Mouse (Mus musculus) layer of hippocampus, adult 2 months (tissue): ENCODE measurements around the gene Rtf1. TPM values are rescaled to one million over a fixed set of nuclear protein-coding genes. Genes with fewer than 3 reads are reported as not detected.
"Not testable (repeated sequence)": the region's sequence is repeated elsewhere in the genome, so short reads cannot be mapped to it uniquely, and the experiment has no call there.

Experiments used
- DNase-seq, 2 experiments: peaks; one replicate each; pipeline ENCODE4 v3.0.0; 2022; ENCODE audit warnings: low spot score in 2 of 2
- H3K27ac ChIP-seq: fragments of 200-600 bp; 2 replicates; pipeline ENCODE4 v1.8.1; 2022
- H3K4me3 ChIP-seq: fragments of 200-600 bp; 2 replicates; pipeline ENCODE4 v1.8.1; 2022; ENCODE audit warnings: mild to moderate bottlenecking
- CTCF ChIP-seq: fragments of 200-600 bp; conservative IDR thresholded peaks from 2 replicates; pipeline ENCODE4 v1.8.1; 2022; ENCODE audit warnings: antibody characterized with exemption, mild to moderate bottlenecking, moderate library complexity
- long read RNA-seq, 2 experiments: library from polyadenylated mRNA; stranded (forward); transcript quantifications; one replicate each; pipeline ENCODE4 v2.0.0; 2021; ENCODE audit warnings: borderline mapping rate in 2 of 2
- total RNA-seq, 2 experiments: library from RNA; stranded (reverse); gene quantifications; 2 replicates each; pipeline ENCODE4 v1.2.3; 2021

Gene Rtf1
- 10 to 100 TPM; 60.3 to 62.9 TPM for total RNA-seq
- long read RNA-seq, experiment 1, full-length matches to known transcripts, result 7 of 29 reads
- long read RNA-seq, experiment 1, partial matches to known transcripts, result 9 of 29 reads
- long read RNA-seq, experiment 1, other reads (novel, unspliced or antisense), result 13 of 29 reads
- long read RNA-seq, experiment 2, partial matches to known transcripts, result 16 of 27 reads
- long read RNA-seq, experiment 2, other reads (novel, unspliced or antisense), result 11 of 27 reads

DNA sequence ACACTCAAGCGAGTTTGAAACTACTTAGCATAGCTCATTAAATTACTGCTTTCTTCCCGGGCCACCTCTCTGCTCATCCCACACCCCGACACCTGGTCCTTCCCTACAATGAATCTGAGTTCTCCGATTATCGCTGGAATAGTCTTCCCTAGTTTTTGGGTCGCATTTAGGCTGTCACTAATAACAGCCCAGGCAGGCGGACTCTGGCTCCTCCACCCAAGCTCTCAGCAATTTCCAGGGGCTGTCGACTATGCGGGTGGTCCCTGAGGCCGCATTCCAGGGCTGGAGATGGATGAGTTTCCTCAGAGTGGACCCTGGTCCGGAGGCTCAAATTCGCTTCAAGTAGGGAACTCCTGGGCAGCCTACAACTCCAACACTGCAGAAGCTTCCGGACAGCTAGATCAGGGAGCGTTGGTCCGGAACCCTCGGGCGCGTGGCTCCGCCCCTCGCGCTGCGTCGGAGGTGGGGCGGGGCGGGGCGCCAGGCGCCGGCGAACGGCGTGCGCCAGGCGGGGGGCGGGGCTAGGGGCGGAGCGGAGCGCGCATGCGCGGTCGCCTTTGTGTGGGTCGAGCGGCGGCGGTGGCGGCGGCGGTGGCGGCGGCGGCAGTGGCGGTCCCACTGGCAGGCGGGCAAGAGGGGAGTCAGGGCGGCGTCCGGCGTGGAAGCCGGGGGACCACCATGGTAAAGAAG, at the start of gene Rtf1:
Gene Rtf1 (plus strand): TSS at position 544 of the 690 bp plus-strand sequence.
- H3K27ac ChIP-seq, result peak within 1 kb of the TSS; percentile 92
- DNase-seq, result peak; percentile 87 to 96
- peak within 1 kb of the TSS; percentile 88 for H3K4me3 ChIP-seq
- no peak for TF ChIP-seq CTCF

DNA sequence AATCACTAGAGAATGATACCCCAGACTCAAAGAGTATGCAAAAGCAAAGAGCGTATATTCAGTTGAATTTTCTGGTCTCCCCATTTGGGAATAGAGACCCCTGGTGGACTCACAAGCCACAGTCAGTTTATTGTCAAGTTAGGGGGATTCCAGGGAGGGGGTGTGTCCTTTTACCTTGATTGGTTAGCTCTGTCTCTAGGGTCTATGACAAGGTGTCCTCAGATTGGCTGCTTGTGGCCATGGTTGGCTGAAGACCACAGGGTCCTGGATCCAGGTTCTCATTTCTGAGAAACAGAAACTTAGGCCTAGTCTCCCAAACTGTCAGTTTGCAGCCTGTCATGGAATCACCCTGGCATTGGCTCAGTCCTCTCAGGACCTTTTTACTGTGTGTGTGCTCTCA, 38.1 kb upstream of the Rtf1 start:
- no peak overlapping the region for H3K27ac ChIP-seq
- no peak for DNase-seq
- H3K4me3 ChIP-seq, result no peak overlapping the region
- TF ChIP-seq CTCF, result peak; percentile 26

DNA sequence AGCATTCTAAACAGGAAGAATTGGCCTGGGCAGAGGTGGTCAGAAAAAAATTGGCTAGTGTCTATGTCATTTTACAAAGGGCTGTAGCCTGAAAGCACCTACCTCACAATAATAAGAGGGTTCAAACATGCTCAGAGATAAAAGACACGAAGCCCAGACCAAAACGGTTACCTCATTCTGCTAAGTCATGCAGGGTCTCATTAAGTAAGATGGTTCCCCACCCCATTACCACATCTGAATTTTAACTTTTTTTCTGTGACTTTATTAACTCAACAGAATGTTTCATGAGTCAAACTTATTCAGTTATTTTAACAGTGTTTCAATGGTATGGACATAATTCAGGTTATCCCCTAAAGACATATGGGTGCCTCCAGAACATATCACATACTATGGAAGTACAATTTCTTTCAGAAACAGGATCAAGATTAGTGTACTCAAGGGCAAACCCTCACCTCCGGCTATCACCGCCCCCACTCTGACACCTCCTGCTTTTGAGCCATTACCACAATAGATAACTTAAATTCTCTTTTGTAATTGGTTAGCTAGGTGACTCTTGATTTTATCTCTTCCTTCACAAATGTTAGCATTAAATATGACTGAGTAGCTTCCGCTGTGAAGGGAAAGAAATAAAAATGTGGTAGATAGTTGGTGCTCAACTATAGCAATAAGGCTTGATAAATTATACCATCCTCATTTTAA, 33.5 kb upstream of the Rtf1 start:
- Histone ChIP-seq H3K27ac (no peak overlapping the region), H3K4me3 (no peak overlapping the region)
- no peak for TF ChIP-seq CTCF
- DNase-seq, result no peak

DNA sequence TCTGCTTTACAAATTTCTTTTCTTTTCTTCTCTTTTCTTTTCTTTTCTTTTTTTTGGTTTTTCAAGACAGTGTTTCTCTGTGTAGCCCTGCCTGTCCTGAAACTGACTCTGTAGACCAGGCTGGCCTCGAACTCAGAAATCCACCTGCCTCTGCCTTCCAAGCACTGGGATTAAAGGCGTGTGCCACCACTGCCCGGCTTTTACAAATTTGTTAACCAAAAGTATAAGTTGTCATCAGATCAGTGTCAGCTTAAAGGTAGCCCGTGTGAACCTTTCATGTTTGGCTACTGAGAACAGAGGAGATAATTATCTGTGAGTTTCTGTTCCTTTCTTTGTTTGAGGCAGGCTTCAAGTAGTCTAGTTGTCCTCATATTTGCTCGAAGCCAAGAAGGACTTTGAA, 30.6 kb upstream of the Rtf1 start:
- Histone ChIP-seq H3K4me3 (no peak overlapping the region), H3K27ac (no peak overlapping the region)
- no peak for DNase-seq
- TF ChIP-seq CTCF, result no peak

DNA sequence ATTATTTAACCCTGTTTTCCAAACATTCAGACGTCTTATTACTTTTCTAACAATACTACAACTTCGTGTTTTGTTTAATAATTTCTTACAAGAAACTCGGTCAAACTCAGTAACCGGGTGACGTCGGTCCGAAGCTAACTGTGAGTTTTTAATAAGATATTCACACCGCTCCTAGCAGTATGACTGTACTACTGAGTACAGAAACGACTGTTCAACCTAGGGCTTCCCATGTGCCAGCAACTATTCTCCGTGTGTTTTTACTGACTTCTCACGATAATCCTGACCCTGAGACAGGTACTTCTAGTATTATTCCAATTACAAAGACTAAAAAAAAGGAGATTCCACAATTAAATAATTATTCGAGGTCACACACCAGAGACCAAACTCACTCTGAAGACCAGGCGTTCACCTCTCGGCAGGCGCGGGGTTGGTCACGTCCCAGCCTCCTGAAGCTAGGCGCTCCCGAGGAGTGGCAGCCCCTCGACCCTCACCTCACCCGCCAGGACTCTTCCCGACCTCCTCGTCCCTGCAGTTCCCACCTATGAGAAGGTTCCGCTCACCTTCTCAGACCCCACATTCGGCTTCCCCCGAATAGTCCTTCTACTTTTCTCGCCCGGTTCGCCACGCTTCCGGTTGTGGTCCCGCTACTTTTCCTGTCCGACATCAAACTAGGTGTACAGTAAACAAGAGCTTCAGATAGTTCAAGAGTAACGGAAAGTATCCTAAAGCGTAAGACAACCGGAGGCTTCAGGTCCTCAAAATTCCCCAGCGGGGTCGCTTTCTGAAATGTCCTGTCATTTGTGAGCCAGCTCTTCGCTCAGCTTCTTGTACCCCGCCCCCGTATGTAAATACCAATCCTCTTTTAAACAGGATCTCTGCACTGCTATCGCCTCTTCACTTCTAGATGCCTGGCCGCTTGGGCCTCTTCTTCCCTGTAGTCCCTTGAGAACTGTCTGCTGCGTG, 12.4 kb upstream of the Rtf1 start, which contains the start of gene Ndufaf1:
Gene Ndufaf1 (minus strand): TSS at position 608 of the 963 bp plus-strand sequence.
- peak; percentile 79 to 82 for DNase-seq

DNA sequence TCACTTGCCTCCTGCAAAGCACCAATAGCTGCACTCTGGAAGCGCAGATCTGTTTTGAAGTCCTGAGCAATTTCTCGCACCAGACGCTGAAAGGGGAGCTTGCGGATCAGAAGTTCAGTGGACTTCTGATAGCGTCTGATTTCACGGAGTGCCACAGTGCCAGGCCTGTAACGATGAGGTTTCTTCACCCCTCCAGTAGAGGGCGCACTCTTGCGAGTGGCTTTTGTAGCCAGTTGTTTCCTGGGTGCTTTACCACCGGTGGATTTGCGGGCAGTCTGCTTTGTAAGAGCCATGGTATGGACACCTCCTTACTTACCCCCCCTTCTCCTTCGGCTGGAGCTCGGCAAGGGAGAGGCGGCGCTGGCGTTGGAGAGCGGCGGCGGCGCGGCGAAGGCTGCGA, 9.1 kb upstream of the Rtf1 start:
- not testable (repeated sequence) for DNase-seq, H3K4me3 ChIP-seq, H3K27ac ChIP-seq
- peak; percentile 34 for TF ChIP-seq CTCF

More for the DNA sequence above, 12.4 kb upstream of the Rtf1 start, which contains the start of gene Ndufaf1:
- no peak for TF ChIP-seq CTCF
- Histone ChIP-seq H3K4me3 (peak within 1 kb of the TSS; percentile 78), H3K27ac (peak within 1 kb of the TSS; percentile 87)

DNA sequence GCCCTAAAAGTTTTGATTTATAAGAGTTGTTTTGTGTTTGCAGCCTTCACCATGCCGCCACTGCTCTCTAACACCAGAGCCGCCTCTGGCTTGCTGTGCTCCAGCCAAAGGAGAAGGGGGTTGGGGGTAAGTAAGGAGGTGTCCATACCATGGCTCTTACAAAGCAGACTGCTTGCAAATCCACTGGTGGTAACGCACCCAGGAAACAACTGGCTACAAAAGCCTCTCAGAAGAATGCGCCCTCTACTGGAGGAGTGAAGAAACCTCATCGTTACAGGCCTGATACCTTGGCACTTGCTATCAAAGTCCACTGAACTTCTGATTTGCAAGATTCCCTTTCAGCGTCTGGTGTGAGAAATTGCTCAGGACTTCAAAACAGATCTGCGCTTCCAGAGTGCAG, 5.9 kb upstream of the Rtf1 start:
- no peak for DNase-seq
- peak; percentile 79 for TF ChIP-seq CTCF
- Histone ChIP-seq H3K4me3 (no peak overlapping the region), H3K27ac (no peak overlapping the region)

DNA sequence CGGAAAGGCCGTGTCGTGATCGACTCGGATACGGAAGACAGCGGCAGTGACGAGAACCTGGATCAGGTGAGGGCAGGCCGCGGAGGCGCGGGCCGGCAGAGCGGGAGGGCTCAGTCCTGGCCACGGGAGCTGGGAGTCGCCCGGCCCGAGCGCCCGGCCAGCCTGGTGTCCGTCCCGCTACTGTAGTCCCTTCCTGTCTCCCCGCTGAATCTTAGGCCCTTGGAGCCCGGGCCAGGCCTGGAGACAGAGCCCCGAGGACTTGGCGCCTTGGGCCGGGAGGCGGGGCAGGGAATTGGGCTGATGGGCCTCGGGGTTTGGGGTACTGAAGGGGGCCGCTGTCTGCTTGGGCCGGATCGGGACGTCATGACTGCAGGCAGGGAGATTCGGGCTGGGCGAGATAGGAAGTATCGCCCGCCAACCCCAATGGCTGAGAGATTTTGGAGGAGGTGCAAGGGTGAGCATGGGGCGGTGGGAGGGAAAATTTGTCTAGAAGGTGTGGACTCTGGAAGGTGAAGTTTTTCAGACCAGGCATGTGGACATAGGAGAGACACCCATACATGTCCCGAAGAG, 432 bp downstream of the Rtf1 start:
- H3K4me3 ChIP-seq, result peak overlapping the region; percentile 88
- DNase-seq, result no peak
- no peak for TF ChIP-seq CTCF
- peak overlapping the region; percentile 92 for H3K27ac ChIP-seq

DNA sequence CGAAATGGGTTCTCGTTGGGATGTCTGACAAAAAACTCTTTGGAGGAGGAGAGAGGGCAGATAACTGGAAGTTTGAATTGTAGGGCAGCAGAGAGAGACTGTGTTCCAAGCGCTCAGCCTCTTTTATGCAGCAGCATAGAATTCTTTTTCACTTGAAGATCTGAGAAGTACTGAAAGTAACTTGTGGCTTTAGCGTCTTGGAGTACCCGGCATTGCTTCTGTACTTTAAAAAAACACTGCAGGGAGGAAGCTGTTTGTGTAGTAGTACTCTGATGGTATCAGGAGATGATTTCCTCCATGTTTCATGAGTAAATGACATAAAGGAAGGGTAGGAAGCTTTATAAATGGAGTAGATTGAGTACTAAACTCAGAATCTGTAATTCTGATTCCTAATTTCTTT, 963 bp downstream of the Rtf1 start:
- no peak for TF ChIP-seq CTCF
- Histone ChIP-seq H3K27ac (no peak overlapping the region), H3K4me3 (peak overlapping the region; percentile 88)
- no peak for DNase-seq

DNA sequence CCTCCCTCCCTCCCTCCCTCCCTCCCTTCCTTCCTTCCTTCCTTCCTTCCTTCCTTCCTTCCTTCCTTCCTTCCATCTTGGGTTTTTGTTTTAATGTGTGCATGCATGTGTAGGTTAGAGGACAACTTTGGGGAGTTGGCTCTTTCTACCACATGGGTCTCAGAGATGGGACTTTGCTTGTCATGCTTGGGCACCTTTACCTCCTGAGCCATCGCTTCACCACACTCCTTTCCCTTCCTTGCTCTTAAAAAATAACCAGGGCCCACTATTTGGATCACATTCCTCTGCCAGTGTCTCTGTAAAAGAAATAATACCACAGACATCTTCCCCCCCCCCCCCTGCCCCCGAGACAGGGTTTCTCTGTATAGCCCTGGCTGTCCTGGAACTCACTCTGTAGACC, 8.8 kb downstream of the Rtf1 start:
- Histone ChIP-seq H3K27ac (no peak overlapping the region), H3K4me3 (no peak overlapping the region)
- DNase-seq, result no peak
- no peak for TF ChIP-seq CTCF

DNA sequence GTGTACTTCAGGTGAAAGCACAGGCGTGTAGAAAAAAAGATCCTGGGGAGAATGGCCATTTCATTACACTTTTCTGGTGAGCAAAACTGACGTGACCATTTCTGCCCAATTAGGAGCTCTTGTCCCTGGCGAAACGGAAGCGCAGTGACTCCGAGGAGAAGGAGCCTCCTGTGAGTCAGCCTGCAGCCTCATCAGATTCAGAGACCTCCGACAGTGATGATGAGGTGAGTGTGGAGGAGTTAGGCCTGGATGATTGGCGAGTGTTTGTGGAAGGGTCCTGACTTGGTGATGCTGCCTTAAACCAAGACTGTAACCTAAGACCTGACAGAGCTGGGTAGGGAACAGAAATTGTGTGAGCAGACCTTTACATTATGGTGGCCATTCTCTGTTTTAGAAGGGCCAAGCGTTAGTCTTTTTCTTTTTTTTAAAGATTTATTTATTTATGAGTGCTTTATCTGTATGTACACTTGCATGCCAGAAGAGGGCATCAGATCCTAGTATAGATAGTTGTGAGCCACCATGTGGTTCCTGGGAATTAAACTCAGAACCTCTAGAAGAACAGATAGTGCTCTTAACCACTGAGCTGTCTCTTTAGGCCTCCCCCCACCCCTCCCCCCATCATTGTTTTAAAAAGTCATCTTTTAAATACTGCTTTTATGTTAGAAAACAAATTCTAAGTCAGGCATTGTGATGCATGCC, 17.3 kb downstream of the Rtf1 start:
- no peak overlapping the region for H3K27ac ChIP-seq
- no peak for DNase-seq
- no peak overlapping the region for H3K4me3 ChIP-seq

DNA sequence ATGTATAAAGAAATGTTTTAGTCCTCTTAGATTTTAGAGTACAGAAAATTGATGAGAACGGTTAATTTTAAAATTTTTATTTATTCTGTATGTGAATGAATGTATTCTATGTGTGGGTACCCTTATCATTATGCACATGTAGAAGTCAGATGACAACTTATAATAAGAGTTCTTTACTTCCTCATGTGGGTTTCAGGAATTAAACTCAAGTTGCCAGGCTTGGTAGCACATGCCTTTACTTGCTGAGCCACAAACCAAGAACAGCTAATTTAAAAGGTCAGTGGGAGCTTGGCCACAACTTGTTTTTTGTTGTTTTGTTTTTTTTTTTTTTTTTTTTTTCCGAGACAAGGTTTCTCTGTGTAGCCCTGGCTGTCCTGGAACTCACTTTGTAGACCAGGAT, 20.0 kb downstream of the Rtf1 start:
- H3K27ac ChIP-seq, result no peak overlapping the region
- TF ChIP-seq CTCF, result no peak
- H3K4me3 ChIP-seq, result no peak overlapping the region
- no peak for DNase-seq

More for the DNA sequence above, 17.3 kb downstream of the Rtf1 start:
- TF ChIP-seq CTCF, result peak; percentile 77
